Mouse (Mus musculus) kidney, postnatal 25 days (tissue): ENCODE results near the gene Nsun7.
A peak's percentile ranks its signal among the peaks of the same experiment; 100 is the strongest.

ENCODE experiments used
- DNase-seq, 2 experiments: peaks; one replicate each; pipeline ENCODE4 v3.0.0; 2021; ENCODE audit warnings: mixed read lengths in 2 of 2

Nsun7 gene

DNA sequence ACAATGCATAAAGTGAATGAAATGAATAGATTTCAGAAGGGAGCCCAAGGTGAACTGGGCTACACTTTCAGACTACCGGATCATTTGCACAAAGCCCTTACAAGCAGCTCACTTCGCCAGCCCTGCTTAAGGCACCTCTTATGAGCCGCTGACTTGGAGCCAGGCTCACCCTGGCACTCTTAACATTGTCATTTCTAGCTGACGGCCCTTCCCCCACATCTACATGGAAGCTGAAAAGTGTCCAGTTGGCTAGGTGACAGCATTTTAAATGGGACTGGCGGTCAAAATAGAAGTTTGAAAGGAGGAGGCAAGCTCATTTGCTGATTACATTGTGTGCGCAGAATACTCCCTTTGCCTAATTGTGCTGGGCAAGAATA, 78.3 kb downstream of the Nsun7 start:
- peak; percentile 82 to 83 for DNase-seq

DNA sequence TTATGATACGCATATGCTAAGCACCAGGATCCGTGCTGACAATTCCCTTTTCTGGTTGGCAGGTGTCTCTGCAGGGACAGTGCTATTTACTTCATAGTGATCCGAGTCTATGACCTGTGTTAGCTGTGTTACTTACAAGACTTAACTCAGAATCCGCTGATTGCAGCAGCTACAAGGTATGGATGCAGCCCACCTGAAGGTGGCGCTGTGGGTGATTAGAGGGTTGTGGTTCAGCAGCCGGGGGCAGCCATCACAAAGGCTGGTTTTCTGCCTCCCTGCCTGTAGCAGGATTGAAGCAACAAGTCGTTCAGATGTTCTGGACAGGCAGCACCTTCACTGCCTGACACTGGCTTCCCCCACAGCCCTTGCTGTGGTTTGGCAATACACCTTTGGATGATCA, 78.9 kb downstream of the Nsun7 start:
- DNase-seq = peak in 1 of 2 experiments; percentile 37

DNA sequence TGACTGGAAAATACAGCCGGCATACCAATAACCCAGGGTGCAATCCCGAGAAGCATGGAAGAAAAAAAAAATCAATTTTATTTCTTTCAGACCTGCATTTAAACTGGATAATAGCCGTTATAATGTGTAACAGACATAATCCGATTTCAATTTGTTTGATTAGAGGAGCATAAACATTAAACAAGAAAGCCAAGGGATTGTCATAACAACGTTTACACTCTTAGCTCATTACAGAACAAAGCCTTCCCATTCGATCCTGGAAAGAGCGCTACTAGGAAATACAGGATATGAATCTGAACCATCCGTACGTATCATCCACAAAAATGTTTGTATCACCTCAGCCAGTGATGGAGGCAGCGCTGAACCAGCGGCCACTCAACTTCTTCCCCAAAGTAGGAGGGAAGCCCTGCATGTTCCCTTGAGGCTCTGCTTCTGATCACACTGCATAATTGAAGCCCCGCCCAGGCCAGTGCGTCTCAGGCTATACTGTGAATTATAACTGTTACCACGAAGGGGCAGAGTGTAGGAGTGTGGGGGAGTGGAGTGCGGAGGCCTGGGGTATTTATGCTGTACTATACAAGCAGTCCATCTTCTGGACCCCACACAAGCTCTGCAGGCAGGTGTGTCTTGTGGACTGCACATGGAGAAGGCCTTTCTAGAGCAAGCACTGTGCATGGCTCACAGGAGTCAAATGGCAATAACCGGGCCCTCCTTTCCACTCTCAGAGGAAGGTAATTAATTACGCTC, 80.8 kb downstream of the Nsun7 start:
- no peak for DNase-seq

DNA sequence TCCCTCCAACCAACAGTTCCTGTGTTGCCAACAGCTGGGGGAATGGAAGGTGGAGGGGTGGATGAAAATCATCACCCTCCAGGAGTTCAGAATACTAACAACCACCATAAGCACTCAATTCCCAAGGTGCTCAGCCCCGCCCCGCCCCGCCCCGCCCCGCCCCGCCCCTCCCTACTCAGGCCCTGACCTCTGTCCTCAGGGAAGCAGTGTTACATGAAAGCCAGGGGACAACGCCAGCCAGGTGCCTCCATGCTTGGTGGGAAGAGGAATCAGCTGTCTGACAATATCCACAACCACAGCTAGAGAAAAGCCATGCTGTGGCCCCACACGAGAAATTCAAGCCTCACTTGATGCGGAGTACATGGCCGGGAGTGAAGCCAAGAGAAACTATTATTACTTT, 82.2 kb downstream of the Nsun7 start:
- no peak for DNase-seq

DNA sequence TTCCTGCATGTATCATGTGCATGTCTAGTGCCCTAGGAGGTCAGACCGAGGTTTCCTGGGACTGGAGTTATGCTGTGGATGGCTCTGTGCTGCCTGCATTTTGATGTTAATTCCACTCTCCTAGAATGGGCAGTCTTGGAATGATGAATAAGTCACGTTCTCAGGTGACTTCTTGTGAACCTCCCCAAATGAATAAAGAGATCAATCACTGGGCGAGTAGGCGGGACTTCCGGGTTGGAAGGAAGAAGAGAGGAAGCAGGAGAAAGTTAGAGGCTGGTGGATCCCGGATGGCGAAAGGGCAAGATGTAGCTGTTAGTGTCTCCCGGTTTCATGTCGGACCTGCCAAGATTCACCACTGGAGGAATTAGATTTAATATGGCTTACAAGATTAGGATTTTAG, 82.6 kb downstream of the Nsun7 start:
- DNase-seq = no peak

DNA sequence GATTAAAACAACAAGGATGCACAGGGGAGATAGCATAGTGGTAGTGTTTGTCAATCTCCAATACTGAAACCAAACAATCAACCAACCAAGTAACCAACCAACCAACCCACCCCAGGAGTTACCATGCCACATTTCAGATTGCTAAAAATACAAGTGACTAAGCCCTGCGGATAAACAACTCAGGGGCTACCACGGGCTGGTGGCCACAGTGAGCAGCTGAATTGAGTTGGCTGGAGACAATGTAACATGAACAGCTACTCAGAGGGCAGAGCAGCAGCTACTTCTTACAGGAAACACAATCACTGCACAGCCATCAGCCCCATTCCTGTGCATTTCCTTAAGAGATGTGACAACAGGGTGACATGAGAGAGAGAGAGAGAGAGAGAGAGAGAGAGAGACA, 84.5 kb downstream of the Nsun7 start:
- no peak for DNase-seq

DNA sequence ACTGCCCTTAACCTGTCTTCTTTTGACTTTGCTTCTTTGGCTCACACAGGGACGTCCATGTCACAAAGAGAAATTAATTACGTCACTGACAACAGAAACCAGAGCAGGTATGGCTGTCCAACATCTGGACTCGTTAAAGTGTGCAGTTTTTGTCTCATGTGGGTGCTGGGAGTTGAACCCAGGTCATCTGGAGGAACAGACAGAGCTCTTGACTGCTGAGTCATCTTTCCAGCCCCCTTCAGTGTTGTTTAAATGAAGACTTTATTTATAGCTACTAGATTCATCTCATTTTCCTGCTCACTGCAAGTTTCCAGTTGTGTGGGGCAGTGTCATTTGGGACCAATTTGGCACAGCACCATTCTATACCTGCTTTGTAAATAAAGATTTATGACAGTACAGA, 85.4 kb downstream of the Nsun7 start:
- no peak for DNase-seq

DNA sequence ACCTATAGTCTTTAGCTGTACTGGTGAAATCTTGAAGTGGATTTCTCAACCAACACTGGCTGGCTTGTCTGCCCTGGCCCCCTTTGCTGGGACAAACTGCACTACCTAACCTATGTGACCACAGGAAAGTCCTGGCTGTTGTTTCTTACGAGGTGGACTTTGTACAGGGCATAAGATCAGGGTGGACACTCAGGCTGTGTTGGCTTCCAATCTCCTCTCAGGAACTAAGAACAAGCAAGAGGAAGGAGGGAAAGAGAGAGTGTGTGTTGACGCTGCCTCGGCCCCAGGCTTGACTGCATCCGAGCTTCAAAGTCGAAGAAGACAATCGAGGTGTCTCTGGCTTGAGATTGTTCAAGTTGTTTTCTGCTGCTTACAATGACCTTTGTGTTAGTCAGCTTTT, 87.1 kb downstream of the Nsun7 start:
- DNase-seq = peak; percentile 31 to 68
